Mouse (Mus musculus) telencephalon, adult 2 months (tissue): ENCODE measurements around the gene Gm813.
"Not testable (repeated sequence)": the region's sequence is repeated elsewhere in the genome, so short reads cannot be mapped to it uniquely, and the experiment has no call there.

ENCODE experiments used
- DNase-seq: peaks from one replicate; pipeline ENCODE4 v3.0.0-alpha.2; 2011; ENCODE audit warnings: low read depth, low spot score

Gm813 gene

GRCm38 (mm10) chr16:58616878-58617277 lies at the start of gene Gm813:
Gene Gm813, minus strand, starts transcription at chr16:58616978.
- no peak for DNase-seq

- DNase-seq: not testable (repeated sequence)
Observed at GRCm38 (mm10) chr16:58665137-58665536, 48.4 kb upstream of the Gm813 start.

- no peak for DNase-seq
Observed at GRCm38 (mm10) chr16:58663816-58664215, 47.0 kb upstream of the Gm813 start.

GRCm38 (mm10) chr16:58663021-58663420 lies 46.2 kb upstream of the Gm813 start:
- no peak for DNase-seq

GRCm38 (mm10) chr16:58662287-58662791 lies 45.6 kb upstream of the Gm813 start:
- DNase-seq: no peak

GRCm38 (mm10) chr16:58661826-58662225 lies 45.0 kb upstream of the Gm813 start:
- DNase-seq: no peak

GRCm38 (mm10) chr16:58658668-58659067 lies 41.9 kb upstream of the Gm813 start:
- no peak for DNase-seq

- DNase-seq: no peak
Observed at GRCm38 (mm10) chr16:58656526-58656925, 39.7 kb upstream of the Gm813 start.

GRCm38 (mm10) chr16:58655751-58656150 lies 39.0 kb upstream of the Gm813 start:
- no peak for DNase-seq

- no peak for DNase-seq
Observed at GRCm38 (mm10) chr16:58649979-58650378, 33.2 kb upstream of the Gm813 start.

- DNase-seq: no peak
Observed at GRCm38 (mm10) chr16:58638689-58639175, 22.0 kb upstream of the Gm813 start, which contains the start of gene E330017A01Rik. Gene E330017A01Rik, minus strand, starts transcription at chr16:58638739.

GRCm38 (mm10) chr16:58638016-58638415 lies 21.2 kb upstream of the Gm813 start:
- no peak for DNase-seq

GRCm38 (mm10) chr16:58637448-58637847 lies 20.7 kb upstream of the Gm813 start:
- DNase-seq: no peak

GRCm38 (mm10) chr16:58635866-58636265 lies 19.1 kb upstream of the Gm813 start:
- no peak for DNase-seq

GRCm38 (mm10) chr16:58629736-58630135 lies 13.0 kb upstream of the Gm813 start:
- DNase-seq: no peak

- no peak for DNase-seq
Observed at GRCm38 (mm10) chr16:58628968-58629367, 12.2 kb upstream of the Gm813 start.

GRCm38 (mm10) chr16:58628336-58628680 lies 11.5 kb upstream of the Gm813 start:
- DNase-seq: no peak

- DNase-seq: no peak
Observed at GRCm38 (mm10) chr16:58627597-58628335, 11.0 kb upstream of the Gm813 start.

GRCm38 (mm10) chr16:58623944-58624343 lies 7.2 kb upstream of the Gm813 start:
- DNase-seq: no peak

- DNase-seq: no peak
Observed at GRCm38 (mm10) chr16:58623114-58623513, 6.3 kb upstream of the Gm813 start.

- DNase-seq: no peak
Observed at GRCm38 (mm10) chr16:58622377-58622776, 5.6 kb upstream of the Gm813 start.

GRCm38 (mm10) chr16:58617346-58617745 lies 568 bp upstream of the Gm813 start:
- no peak for DNase-seq

- DNase-seq: no peak
Observed at GRCm38 (mm10) chr16:58612969-58613368, 3.8 kb downstream of the Gm813 start.
